Mouse (Mus musculus): ENCODE data around the gene Olfr796. TPM values are rescaled to one million over a fixed set of nuclear protein-coding genes. Genes with fewer than 3 reads are reported as not detected.

The Olfr796 gene
- total RNA-seq (2023) = not detected

DNA sequence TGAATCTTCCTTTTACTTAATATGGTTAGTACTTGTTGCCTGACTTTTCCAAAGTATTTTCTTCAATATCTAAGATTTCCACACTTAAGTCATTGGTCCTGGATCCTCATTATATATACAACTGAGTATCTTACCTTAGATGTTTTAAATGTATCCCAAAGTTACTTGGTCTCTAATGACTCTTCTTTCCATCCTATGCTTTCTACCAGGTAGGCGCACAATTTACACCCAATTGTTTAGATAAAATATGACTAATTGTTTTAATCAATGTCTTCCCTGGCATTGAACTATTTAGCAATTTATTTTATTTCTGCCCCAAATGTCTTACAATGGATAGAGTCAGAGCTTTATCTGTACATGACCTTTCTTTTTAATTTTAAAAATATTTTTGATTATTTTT, at the start of gene Olfr796:
Olfr796 (minus strand) TSS at position 101 of the 400 bp plus-strand sequence.

DNA sequence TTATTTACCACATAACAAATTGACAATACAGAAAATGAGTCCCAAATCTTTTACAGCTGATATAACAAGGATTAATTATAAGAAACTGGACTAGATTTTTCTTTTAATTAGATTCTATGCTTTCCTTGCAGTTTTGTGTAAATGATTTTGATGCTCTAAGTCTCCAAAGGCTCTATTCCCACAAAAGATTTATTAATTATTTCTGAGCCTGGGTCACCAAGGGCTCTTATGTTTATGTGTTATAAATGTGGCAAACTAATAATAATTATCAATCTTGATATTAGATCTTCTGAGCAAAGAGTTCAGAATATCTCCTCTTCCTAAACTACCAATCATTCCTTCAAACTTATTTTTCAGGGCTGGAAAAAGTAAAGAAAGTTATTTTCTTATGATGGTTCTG, 45.0 kb upstream of the Olfr796 start, which contains the start of gene Olfr800:
Olfr800 (plus strand) TSS at position 301 of the 400 bp plus-strand sequence.

DNA sequence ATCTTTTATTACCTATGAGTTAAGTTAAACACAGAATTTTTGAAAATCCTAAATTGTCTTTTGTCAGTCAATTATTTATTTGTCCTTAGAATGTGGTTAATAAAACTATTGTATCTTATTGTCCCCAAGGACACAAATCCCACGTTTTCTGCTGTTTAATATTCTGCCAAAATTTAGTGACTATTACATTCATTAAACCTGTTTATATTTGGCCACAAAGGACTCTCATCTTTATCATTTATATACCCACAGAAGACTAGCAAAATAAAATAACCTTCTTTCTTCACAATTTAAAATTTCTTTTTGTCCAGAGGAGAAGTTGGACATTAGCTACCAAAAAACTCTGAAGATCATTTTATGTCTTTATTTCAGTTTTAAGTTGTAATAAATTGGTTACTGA, 24.8 kb upstream of the Olfr796 start, which contains the start of gene Olfr799:
Olfr799 (plus strand) TSS at position 301 of the 400 bp plus-strand sequence.

DNA sequence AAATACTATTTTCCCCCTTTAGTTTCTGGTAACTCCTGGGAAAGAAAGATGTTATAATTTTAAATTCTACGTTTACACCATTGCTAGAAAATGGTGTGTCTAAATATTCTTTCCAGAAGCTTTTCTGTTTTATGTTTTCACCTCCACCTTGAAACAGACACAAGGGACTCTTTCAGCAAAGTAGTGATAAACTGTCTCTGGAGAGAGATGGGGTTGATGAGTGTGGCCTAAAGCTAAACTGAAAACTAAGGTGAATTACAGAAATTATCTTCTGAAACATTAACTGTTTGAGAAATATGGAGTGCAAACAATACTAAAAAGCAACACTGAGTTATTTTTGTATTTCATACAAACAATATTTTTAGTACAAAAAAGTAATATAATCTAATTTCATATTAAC, 15.5 kb upstream of the Olfr796 start, which contains the start of gene Olfr798:
Olfr798 (minus strand) TSS at position 101 of the 400 bp plus-strand sequence.

GRCm38 (mm10) chr10:129567355-129567754, 45.0 kb downstream of the Olfr796 start, which contains the start of gene Olfr794:
Gene Olfr794, plus strand, starts transcription at chr10:129567655.

Other genes with a start within 250 kb of the Olfr796 start
- gene Olfr784, start 228.5 kb downstream of the Olfr796 start, total RNA-seq (2023) = not detected
- not detected for gene Olfr785, start 207.1 kb downstream of the Olfr796 start, total RNA-seq (2023)
- gene Olfr786, start 185.3 kb downstream of the Olfr796 start, total RNA-seq (2023) = not detected
- gene Olfr787, start 150.7 kb downstream of the Olfr796 start, total RNA-seq (2023) = not detected
- not detected for gene Olfr788, start 141.6 kb downstream of the Olfr796 start, total RNA-seq (2023)
- gene Olfr789, start 127.8 kb downstream of the Olfr796 start, total RNA-seq (2023) = not detected
- gene Olfr790, start 114.1 kb downstream of the Olfr796 start, total RNA-seq (2023) = not detected
- gene Olfr791, start 90.8 kb downstream of the Olfr796 start, total RNA-seq (2023) = not detected
- not detected for gene Olfr792, start 73.4 kb downstream of the Olfr796 start, total RNA-seq (2023)
- gene Olfr794, start 44.9 kb downstream of the Olfr796 start, total RNA-seq (2023) = not detected
- gene Olfr798, start 15.4 kb upstream of the Olfr796 start, total RNA-seq (2023) = not detected
- gene Olfr799, start 24.9 kb upstream of the Olfr796 start, total RNA-seq (2023) = not detected
- not detected for gene Olfr800, start 45.1 kb upstream of the Olfr796 start, total RNA-seq (2023)
- gene Olfr801, start 61.3 kb upstream of the Olfr796 start, total RNA-seq (2023) = not detected
- not detected for gene Olfr802, start 75.6 kb upstream of the Olfr796 start, total RNA-seq (2023)
- gene Olfr803, start 81.7 kb upstream of the Olfr796 start, total RNA-seq (2023) = not detected
- gene Olfr804, start 90.6 kb upstream of the Olfr796 start, total RNA-seq (2023) = not detected
- gene Olfr805, start 116.8 kb upstream of the Olfr796 start, total RNA-seq (2023) = not detected
- gene Olfr806, start 129.4 kb upstream of the Olfr796 start, total RNA-seq (2023) = not detected
- not detected for gene Olfr807, start 145.2 kb upstream of the Olfr796 start, total RNA-seq (2023)
- not detected for gene Olfr808, start 152.9 kb upstream of the Olfr796 start, total RNA-seq (2023)
- gene Olfr809, start 162.1 kb upstream of the Olfr796 start, total RNA-seq (2023) = not detected
- not detected for gene Olfr810, start 182.3 kb upstream of the Olfr796 start, total RNA-seq (2023)
- gene Olfr811, start 191.8 kb upstream of the Olfr796 start, total RNA-seq (2023) = not detected
- not detected for gene Olfr812, start 233.5 kb upstream of the Olfr796 start, total RNA-seq (2023)
- not detected for gene Olfr813, start 242.8 kb upstream of the Olfr796 start, total RNA-seq (2023)